Mouse (Mus musculus) MN1 (cell line): ENCODE measurements at regions not wholly inside any gene's neighbourhood (a gene's known extent, or its start where the extent isn't known, plus 50 kb on each side); places are given as distances from the start of the nearest gene placed in this dataset.

Source experiments
- DNase-seq: peaks from one replicate; pipeline ENCODE4 v3.0.0-alpha.2; 2016; ENCODE audit warnings: low spot score

- DNase-seq: no peak
Observed at GRCm38 (mm10) chr10:119016104-119016503, 146.1 kb upstream of the Dyrk2 start.

- DNase-seq: no peak
Observed at GRCm38 (mm10) chr10:119015311-119016055, 145.5 kb upstream of the Dyrk2 start.

GRCm38 (mm10) chr10:119014731-119015130 is 144.7 kb upstream of the Dyrk2 start:
- no peak for DNase-seq

DNA sequence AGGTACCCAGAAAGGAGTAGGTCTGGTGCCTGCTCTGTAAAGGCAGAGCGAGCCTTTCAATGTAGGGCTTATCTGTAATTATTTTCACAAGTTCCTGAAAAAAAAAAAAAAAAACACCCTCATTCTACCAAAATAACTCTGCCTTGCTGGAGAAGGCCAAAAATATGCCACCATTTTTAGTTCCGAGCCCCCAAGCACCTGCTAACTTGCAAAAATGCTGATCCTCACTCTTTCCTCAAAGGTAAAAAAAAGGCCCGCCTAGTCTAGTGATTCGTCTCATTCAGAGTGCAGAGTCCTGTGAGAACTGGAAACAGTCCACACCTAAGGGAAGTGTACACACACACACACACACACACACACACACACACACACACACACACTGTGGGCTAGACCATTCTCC is 143.7 kb upstream of the Dyrk2 start:
- no peak for DNase-seq

- no peak for DNase-seq
Observed at GRCm38 (mm10) chr10:119011511-119011910, 141.5 kb upstream of the Dyrk2 start.

DNA sequence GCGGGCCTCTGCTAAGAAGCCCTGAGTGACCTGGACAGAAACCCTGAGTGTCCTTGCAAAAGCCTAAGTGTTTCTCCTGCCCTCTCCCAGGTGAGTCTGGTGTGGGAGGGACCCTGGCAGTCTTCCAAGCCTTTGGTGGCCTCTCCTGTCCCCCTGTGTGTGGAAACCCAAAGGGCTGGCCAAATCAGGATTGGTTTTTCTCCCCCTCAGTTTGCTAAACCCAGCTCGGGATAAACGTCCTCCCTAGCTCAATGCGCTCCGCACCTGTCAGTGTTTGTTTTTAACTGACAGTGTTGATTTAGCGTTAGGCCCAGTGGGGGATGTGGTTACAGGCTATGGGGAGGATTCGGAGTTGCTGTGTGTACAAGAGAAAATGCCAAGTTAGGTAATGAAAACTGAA is 140.9 kb upstream of the Dyrk2 start:
- no peak for DNase-seq

GRCm38 (mm10) chr10:119006866-119007575 is 137.0 kb upstream of the Dyrk2 start:
- no peak for DNase-seq

DNA sequence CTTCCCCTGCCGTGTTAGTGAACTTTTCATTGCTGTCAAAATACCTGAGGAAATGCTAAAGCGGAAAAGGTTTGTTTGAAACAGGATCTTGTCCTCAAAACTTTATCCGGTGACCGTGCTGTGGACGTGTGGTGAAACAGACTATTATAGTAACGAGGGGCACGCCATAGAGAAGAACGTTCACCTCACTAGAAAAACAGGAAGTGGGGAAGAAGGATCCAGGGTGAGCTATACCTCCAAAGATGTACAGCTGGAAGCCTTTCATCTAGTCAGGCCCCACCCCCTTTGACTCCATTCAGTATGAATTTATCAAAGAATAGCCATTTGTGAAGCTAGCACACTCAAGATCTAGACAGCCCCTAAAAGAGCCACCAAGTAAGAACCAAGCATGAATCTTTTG is 135.5 kb upstream of the Dyrk2 start:
- DNase-seq: no peak

DNA sequence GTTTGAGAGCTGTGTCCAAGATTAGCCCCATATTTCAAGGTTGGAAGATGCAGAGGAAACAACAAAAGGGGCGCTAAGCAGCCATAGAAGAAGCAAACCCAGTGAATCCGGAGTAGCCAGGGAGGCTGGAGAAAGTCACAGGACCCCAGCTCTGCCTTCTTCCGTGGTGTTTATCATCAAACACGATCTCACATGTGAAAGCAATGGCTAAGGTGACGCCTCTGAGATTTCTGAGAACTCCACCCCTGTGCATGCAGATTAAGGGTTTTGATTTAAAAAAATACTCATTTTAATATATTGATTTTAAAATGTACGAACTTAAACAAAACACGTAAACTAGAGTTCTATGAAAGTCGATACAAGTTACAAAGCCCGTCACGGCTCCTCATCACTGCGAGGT is 134.4 kb upstream of the Dyrk2 start:
- DNase-seq: no peak

- no peak for DNase-seq
Observed at GRCm38 (mm10) chr10:119003839-119004238, 133.8 kb upstream of the Dyrk2 start.

DNA sequence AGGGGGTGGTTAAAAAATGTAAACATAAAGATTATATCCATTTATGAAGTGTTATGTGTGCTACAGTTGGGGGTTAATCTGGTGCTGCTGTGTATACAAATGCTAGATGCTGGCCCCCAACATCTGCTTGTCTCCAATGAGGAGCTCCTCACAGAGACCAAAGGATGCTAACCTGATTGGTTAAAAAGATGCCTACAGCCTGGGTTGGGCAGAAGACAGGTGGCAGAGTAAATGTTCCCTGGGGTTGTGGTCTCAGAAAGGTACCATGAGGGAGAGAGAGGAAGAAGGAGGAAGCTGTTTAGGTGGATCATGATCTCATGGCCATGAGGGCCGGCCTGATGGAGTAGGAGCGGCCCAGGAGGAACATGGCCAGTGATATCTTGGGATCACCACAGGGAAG is 133.0 kb upstream of the Dyrk2 start:
- DNase-seq: no peak

GRCm38 (mm10) chr10:119001895-119002294 is 131.9 kb upstream of the Dyrk2 start:
- DNase-seq: no peak

DNA sequence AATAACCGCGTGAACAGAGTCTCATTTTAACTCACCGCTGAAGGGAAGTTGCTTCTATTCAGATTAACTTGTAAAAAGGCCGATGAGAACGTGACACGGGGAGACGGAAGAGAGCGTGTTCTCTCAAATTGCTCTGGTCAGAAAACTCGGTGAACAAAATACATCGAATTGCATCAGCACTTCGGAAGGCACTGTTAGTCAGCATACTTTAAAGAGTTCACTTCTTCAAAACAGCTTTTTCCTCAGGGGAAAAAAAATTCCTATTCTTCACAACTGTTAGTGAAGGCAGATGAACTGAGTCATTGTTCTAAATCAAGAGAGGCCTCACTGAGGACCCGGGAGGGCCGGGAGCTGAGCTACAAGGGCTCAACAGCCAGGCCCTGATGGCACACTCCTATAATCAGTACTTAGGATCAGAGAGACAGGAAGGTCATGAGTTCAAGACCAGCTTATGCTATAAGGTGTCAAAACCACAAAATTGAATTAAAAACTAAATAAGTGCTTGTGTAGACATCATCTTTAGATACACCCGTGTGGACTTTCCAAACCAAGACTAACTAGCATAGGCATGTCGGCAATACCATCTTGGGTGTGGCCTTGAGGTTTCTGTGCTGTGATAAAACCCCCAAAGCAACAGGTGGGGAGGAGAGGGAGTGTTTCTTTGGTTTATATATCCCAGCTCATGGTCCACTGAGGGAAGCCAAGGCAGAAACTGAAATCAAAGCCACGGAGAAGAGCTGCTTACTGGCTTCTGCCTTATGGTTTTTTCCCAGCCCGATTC is 131.2 kb upstream of the Dyrk2 start:
- no peak for DNase-seq

DNA sequence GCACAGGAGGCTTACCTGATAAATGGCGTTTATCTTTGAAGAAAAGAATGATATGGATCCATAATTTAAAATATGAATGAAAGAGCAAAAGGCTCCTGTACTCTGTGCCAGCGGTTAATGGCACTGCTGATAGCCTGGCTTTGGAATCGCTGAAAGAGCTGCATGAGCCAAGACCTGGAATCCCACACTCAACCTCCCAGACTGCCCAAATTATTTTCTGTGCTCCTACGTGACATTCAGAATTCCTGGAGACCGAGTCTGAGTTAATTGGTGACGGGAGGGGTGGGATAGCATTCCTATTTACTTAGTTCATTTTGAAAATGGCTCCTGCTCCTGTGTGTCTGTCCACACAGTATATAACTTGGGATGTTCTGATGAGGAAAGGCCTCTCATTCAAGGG is 129.0 kb upstream of the Dyrk2 start:
- DNase-seq: no peak

DNA sequence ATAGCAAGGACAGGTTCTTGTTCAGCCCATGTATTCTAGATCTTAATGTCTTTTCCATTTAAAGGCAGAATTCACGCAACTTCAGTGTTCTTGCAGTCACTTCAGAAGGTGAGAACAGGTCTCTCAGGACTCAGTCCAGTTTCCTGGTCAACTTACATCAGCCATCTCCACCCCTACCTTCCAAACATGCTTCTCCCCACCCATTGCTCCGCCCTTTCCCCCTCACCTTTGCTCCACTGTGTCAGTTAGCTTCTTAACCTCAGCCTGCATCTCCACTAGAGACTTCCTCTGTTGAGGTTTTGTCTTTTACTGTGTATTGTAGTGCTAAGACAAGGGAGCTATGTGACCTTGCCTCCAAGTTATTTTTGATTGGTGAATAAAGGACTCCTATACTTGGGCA is 127.0 kb upstream of the Dyrk2 start:
- DNase-seq: no peak

GRCm38 (mm10) chr10:118993819-118994574 is 124.0 kb upstream of the Dyrk2 start:
- no peak for DNase-seq

DNA sequence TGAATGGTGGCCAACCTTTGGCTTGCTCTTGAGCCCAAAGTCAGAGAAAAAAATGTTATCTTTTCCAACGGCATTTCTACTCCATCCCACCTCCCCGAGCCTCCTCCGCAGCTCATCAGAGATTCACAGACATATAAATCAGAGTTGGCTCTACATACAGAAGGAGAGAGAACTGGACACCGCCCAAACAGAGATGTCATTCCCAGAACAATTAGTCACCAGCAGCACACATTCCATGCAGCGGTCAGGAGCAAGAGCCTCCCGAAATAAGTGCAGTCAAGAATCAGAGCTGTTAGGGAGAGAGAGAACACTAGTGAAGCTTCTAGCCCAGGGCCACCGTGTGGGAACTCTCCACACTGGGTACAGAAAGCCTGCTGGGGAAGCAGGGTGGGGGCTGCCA is 121.2 kb upstream of the Dyrk2 start:
- no peak for DNase-seq

- DNase-seq: no peak
Observed at GRCm38 (mm10) chr10:118990500-118990899, 120.5 kb upstream of the Dyrk2 start.

GRCm38 (mm10) chr10:118989812-118990211 is 119.8 kb upstream of the Dyrk2 start:
- no peak for DNase-seq

- no peak for DNase-seq
Observed at GRCm38 (mm10) chr10:118988249-118988648, 118.2 kb upstream of the Dyrk2 start.

GRCm38 (mm10) chr10:118984580-118984979 is 114.6 kb upstream of the Dyrk2 start:
- DNase-seq: no peak

- DNase-seq: no peak
Observed at GRCm38 (mm10) chr10:118981446-118981845, 111.4 kb upstream of the Dyrk2 start.
